Mouse (Mus musculus): ENCODE measurements at regions not wholly inside any gene's neighbourhood (a gene's known extent, or its start where the extent isn't known, plus 50 kb on each side); places are given as distances from the start of the nearest gene placed in this dataset.
A peak's percentile ranks its signal among the peaks of the same experiment; 100 is the strongest.

DNA sequence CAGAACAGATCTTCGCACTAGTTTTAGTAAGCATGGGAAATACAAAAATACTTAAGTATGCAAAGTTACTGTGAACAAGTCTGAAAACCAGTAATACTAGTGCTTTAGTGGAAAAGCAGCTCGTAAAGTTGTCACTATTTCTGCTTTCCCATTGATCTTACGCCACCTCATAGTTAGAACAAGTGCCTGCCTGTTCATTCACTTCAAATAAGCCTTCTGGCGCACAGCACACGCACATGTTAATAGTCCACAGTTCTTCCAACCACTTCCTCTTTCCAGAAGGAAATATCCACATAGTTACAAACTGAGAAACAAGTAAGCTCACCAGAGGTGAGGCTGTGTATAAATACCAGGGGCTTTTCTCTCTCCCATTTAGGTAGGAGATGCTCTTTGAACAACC, 182.9 kb upstream of the Rsrc1 start:
- Histone ChIP-seq H3K9me3 (ENCODE audit: low read length) (no peaks in the 10 kb centered on the region), H3K4me1 (ENCODE audit: insufficient read depth, low read length) (no peaks in the 10 kb centered on the region), H3K36me3 (ENCODE audit: insufficient read depth, low read length) (no peaks in the 10 kb centered on the region), H3K27me3 (ENCODE audit: insufficient read depth, low read length) (no peaks in the 10 kb centered on the region), H3K9ac (replicated peaks; ENCODE audit: low read length, poor library complexity, severe bottlenecking) (no peak overlapping the region), H3K27ac (ENCODE audit: low read depth, low read length) (no peak overlapping the region), H3K4me2 (ENCODE audit: low read depth, low read length, poor library complexity, severe bottlenecking) (no peak overlapping the region), H3K4me3 (ENCODE audit: low read depth, low read length) (no peak overlapping the region)
- no peak for TF ChIP-seq CTCF (IDR thresholded peaks at IDR 0.05)
- WGBS, result 76% methylated on average over 5 of the region's 5 CpGs
- no peak for DNase-seq (ENCODE audit: low spot score)
- ATAC-seq (ENCODE audit: low FRiP score), result no peak

DNA sequence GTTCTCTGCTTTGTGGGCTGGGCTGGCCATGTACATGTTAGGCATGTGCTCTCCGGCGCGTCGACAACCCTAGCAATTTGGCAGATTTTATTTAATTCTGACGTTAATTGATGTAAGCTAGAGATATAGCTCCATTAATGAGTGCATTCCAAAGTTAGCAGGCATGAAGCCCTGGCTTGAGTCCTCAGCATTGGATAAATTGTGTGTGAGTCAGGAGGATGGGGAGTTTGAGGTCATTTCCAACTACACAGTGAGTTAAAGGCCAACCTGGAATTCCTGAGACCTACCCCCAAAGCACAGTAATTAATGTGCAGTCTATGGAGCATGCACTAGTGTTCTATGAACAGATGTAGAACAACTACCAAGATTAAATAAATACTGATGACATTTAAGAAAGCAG, 178.7 kb upstream of the Rsrc1 start:
- DNase-seq (ENCODE audit: low spot score) (no peak), ATAC-seq (ENCODE audit: low FRiP score) (no peak)
- H3K4me1 ChIP-seq (ENCODE audit: insufficient read depth, low read length), result no peaks in the 10 kb centered on the region
- no peaks in the 10 kb centered on the region for H3K27me3 ChIP-seq (ENCODE audit: insufficient read depth, low read length)
- TF ChIP-seq CTCF (IDR thresholded peaks at IDR 0.05), result no peak
- H3K36me3 ChIP-seq (ENCODE audit: insufficient read depth, low read length), result no peaks in the 10 kb centered on the region
- H3K4me2 ChIP-seq (ENCODE audit: low read depth, low read length, poor library complexity, severe bottlenecking), result no peak overlapping the region
- H3K27ac ChIP-seq (ENCODE audit: low read depth, low read length), result no peak overlapping the region
- H3K9ac ChIP-seq (replicated peaks; ENCODE audit: low read length, poor library complexity, severe bottlenecking), result no peak overlapping the region
- no peaks in the 10 kb centered on the region for H3K9me3 ChIP-seq (ENCODE audit: low read length)
- H3K4me3 ChIP-seq (ENCODE audit: low read depth, low read length), result no peak overlapping the region
- 93% methylated on average over 5 of the region's 5 CpGs for WGBS

DNA sequence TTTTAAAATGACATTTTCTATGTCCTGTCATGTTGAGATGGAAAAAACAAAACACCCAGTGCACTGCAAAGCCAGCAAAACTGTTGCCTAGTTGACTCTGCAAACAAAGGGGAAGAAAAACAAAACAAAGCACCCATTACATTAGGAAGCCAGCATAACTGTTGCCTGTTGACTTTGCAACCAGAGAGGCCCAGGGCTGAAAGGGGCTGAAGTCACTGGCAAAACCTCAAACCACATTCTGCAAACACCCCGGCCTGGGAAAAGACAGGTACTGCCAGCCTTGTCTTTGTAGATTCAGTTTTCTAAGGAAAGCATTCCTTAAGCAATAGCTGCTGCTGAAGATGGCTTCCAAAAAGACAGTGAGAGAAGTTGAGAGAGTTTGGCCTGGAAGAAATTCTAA, 175.0 kb upstream of the Rsrc1 start:
- Histone ChIP-seq H3K27ac (ENCODE audit: low read depth, low read length) (no peak overlapping the region), H3K4me3 (ENCODE audit: low read depth, low read length) (no peak overlapping the region), H3K9me3 (ENCODE audit: low read length) (no peaks in the 10 kb centered on the region), H3K27me3 (ENCODE audit: insufficient read depth, low read length) (no peaks in the 10 kb centered on the region), H3K36me3 (ENCODE audit: insufficient read depth, low read length) (no peaks in the 10 kb centered on the region), H3K4me1 (ENCODE audit: insufficient read depth, low read length) (no peaks in the 10 kb centered on the region), H3K4me2 (ENCODE audit: low read depth, low read length, poor library complexity, severe bottlenecking) (no peak overlapping the region), H3K9ac (replicated peaks; ENCODE audit: low read length, poor library complexity, severe bottlenecking) (no peak overlapping the region)
- no peak for ATAC-seq (ENCODE audit: low FRiP score)
- no peak for DNase-seq (ENCODE audit: low spot score)
- 67% methylated on average over 1 of the region's 1 CpGs for WGBS
- no peak for TF ChIP-seq CTCF (IDR thresholded peaks at IDR 0.05)

DNA sequence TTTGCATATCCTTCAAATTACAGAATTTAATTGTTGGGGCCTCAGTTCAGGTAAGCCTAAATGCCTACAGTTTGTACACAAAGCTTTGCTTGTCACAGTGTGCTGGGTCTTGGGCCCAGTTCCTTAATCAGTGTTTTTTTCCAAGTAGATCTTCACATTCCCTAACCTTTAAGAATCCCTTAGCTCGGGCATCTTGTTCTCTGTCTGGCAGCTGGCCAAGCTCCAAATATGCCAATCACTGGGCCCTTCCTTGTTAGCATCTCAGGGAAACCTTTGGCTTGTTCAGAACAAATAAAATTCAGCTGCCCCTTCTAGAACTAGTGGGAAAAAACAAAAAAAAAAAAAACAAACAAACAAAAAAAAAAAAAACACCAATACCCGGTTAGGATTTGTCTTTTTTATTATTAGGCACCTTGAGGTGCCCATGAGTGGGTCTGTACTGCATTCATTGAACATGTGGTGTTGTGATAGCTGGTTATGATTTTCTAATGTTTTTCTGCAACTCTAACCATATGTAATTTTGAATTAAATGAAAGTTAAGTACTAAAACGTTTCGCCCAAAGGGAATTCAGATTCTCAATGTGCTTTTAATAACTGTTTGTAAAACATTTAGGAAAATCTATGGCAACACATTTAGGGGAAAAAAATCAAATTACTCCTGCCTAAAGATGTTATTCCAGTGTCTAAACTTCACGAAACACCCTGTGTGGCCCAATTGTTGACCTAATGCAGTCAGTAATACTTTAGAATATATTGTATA, 168.3 kb upstream of the Rsrc1 start:
- DNase-seq (ENCODE audit: low spot score) (no peak), ATAC-seq (ENCODE audit: low FRiP score) (no peak)
- Histone ChIP-seq H3K9ac (replicated peaks; ENCODE audit: low read length, poor library complexity, severe bottlenecking) (no peak overlapping the region), H3K27me3 (ENCODE audit: insufficient read depth, low read length) (no peaks in the 10 kb centered on the region), H3K4me1 (ENCODE audit: insufficient read depth, low read length) (no peaks in the 10 kb centered on the region), H3K36me3 (ENCODE audit: insufficient read depth, low read length) (no peaks in the 10 kb centered on the region), H3K4me3 (ENCODE audit: low read depth, low read length) (no peak overlapping the region), H3K4me2 (ENCODE audit: low read depth, low read length, poor library complexity, severe bottlenecking) (no peak overlapping the region), H3K9me3 (ENCODE audit: low read length) (no peaks in the 10 kb centered on the region), H3K27ac (ENCODE audit: low read depth, low read length) (no peak overlapping the region)
- 65% methylated on average over 5 of the region's 5 CpGs for WGBS
- no peak for TF ChIP-seq CTCF (IDR thresholded peaks at IDR 0.05)

DNA sequence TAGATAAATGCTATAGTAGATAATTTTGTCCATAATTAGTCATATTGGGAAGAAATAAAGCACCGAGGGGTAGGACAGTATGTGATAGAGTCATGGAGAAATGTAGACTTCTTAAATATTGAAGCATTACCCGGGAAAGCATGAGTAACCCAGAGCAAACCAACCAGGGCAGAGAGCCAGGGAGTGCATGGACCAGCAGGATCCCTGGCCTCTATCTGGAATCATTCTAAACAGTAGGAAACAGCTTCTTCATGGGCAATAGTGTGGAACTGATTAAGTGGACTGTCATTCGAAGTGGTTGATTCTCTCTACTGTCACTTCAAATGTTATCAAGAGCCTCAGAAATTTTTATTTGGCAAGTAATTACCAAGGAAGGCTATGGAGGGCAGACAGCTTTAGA, 155.4 kb upstream of the Rsrc1 start:
- Histone ChIP-seq H3K4me2 (ENCODE audit: low read depth, low read length, poor library complexity, severe bottlenecking) (no peak overlapping the region), H3K9me3 (ENCODE audit: low read length) (no peaks in the 10 kb centered on the region), H3K27ac (ENCODE audit: low read depth, low read length) (no peak overlapping the region), H3K27me3 (ENCODE audit: insufficient read depth, low read length) (no peaks in the 10 kb centered on the region), H3K4me1 (ENCODE audit: insufficient read depth, low read length) (no peaks in the 10 kb centered on the region), H3K36me3 (ENCODE audit: insufficient read depth, low read length) (no peaks in the 10 kb centered on the region), H3K9ac (replicated peaks; ENCODE audit: low read length, poor library complexity, severe bottlenecking) (no peak overlapping the region), H3K4me3 (ENCODE audit: low read depth, low read length) (no peak overlapping the region)
- WGBS, result 76% methylated on average over 3 of the region's 3 CpGs
- DNase-seq (ENCODE audit: low spot score) (peak; percentile 9), ATAC-seq (ENCODE audit: low FRiP score) (no peak)
- TF ChIP-seq CTCF (IDR thresholded peaks at IDR 0.05), result no peak
